ENCODE assay signal across 8 mouse cellular contexts in the genomic region with DNA sequence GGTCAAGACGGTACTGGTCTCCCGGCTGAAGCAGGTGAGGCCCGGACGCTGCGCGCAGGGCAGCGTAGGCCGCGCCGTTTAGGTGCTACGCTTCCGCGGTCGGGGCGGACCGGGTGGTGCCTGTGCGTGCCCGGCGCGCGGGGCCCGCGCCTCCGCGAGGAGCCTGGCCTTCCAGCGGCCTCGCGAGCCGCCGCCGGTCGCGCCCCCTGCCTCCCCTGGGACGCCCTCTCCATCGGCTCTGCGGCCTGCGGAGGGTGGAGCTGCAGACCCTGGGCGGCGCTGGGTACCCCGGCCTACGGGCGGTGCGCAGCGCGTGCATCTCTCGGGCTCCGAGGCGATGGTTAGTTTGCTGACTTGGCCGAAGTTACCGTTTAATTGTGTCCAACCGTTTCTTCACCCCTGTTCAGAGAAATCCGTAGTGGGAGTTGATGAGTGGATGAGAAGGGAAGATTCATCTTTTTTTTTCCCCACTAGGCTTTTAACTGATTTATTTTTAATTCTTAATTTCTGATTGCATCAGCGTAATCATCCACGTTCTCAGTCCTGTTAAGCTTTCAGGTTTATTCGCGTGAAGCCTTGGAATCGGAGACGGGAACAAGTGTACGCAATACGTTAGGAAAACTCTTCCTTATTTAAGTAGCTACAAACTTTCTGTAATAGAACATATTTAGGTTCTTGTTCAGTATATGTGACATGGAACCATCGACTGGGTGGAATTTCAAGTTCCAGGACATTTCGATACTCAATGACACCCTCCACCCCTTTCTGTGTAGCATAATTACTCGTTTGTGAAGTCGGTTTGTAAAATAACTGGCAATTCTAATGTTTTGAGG. TPM values are rescaled to one million over a fixed set of nuclear protein-coding genes. Genes with fewer than 3 reads are reported as not detected.
DNase-seq lines count a peak whose midpoint lies in the region; ATAC-seq and TF ChIP-seq lines count a peak whose summit lies in the region.

No protein-coding gene starts in this region.

- ATAC-seq in cerebellum, adult (ENCODE audit: insufficient number of reproducible peaks, low FRiP score, low TSS enrichment), result peak; percentile 71; the same call in 1 of the 2 replicates
- ATAC-seq in forebrain, embryonic 11.5 days (replicated peaks; ENCODE audit: low FRiP score), result peak; percentile 76
- ATAC-seq in intestine, postnatal 0 days, result peak; percentile 75
- ATAC-seq in stomach, embryonic 16.5 days (ENCODE audit: insufficient read depth, low FRiP score), result peak; percentile 61

- no peaks in the 10 kb centered on the region for H3K4me1 ChIP-seq in forebrain, embryonic 11.5 days (replicated peaks; ENCODE audit: control insufficient read depth, insufficient read depth, low read length)
- H3K4me1 ChIP-seq in intestine, postnatal 0 days (replicated peaks; ENCODE audit: control insufficient read depth, insufficient read depth, low read length), result no peaks in the 10 kb centered on the region; the same call in 1 of the 2 replicates
- H3K4me1 ChIP-seq in megakaryocyte, embryonic 14.5 days, result peaks cover 40% of the 10 kb centered on the region
- H3K4me1 ChIP-seq in stomach, embryonic 16.5 days (ENCODE audit: control insufficient read depth, insufficient read depth, low read length), result peaks cover 7% of the 10 kb centered on the region; the same call in 1 of the 2 replicates

- no peak for DNase-seq in cerebellum, adult 18-20 months
- DNase-seq in thymus, postnatal 10 days (ENCODE audit: low spot score in 2 of 2), result peak; percentile 58 to 61
- DNase-seq in thymus, postnatal 25 days, result no peak
- DNase-seq in forebrain, embryonic 11.5 days (ENCODE audit: low spot score), result peak; percentile 84

- 2% methylated on average over 63 of the region's 64 CpGs for WGBS in forebrain, embryonic 11.5 days
- WGBS in intestine, postnatal 0 days, result under 1% methylated on average over 64 of the region's 64 CpGs
- whole genome bisulfite sequencing in stomach, embryonic 16.5 days, result 1% methylated on average over 63 of the region's 64 CpGs

- peak overlapping the region; percentile 87 for H3K4me3 ChIP-seq in forebrain, embryonic 11.5 days (ENCODE audit: low read depth, low read length)
- H3K4me3 ChIP-seq in intestine, postnatal 0 days (ENCODE audit: low read depth, low read length), result peak overlapping the region; percentile 77
- H3K4me3 ChIP-seq in megakaryocyte, embryonic 14.5 days (replicated peaks), result peak overlapping the region; percentile 96
- peak overlapping the region; percentile 76 for H3K4me3 ChIP-seq in stomach, embryonic 16.5 days (replicated peaks; ENCODE audit: low read length)

- H3K4me2 ChIP-seq in forebrain, embryonic 11.5 days (ENCODE audit: low read depth, low read length, severe bottlenecking), result peak overlapping the region; percentile 39
- peak overlapping the region; percentile 96 for H3K4me2 ChIP-seq in intestine, postnatal 0 days (replicated peaks; ENCODE audit: low read depth)
- peak overlapping the region; percentile 79 for H3K4me2 ChIP-seq in stomach, embryonic 16.5 days (ENCODE audit: low read depth, low read length)

- no peaks in the 10 kb centered on the region for H3K36me3 ChIP-seq in forebrain, embryonic 11.5 days (ENCODE audit: control insufficient read depth, insufficient read depth, low read length)
- peaks cover 5% of the 10 kb centered on the region for H3K36me3 ChIP-seq in intestine, postnatal 0 days (ENCODE audit: control insufficient read depth, insufficient read depth)
- H3K36me3 ChIP-seq in megakaryocyte, embryonic 14.5 days (replicated peaks; ENCODE audit: low read length), result peaks cover 19% of the 10 kb centered on the region
- no peaks in the 10 kb centered on the region for H3K36me3 ChIP-seq in stomach, embryonic 16.5 days (ENCODE audit: control insufficient read depth, insufficient read depth, low read length)

- peak overlapping the region; percentile 97 for H3K9ac ChIP-seq in forebrain, embryonic 11.5 days (ENCODE audit: low read length)
- peak overlapping the region; percentile 92 for H3K9ac ChIP-seq in intestine, postnatal 0 days (ENCODE audit: low read depth, low read length)
- H3K9ac ChIP-seq in stomach, embryonic 16.5 days (ENCODE audit: low read length), result peak overlapping the region; percentile 90

- H3K9me3 ChIP-seq in forebrain, embryonic 11.5 days (ENCODE audit: control insufficient read depth, low read length), result no peaks in the 10 kb centered on the region
- no peaks in the 10 kb centered on the region for H3K9me3 ChIP-seq in intestine, postnatal 0 days (ENCODE audit: control insufficient read depth)
- H3K9me3 ChIP-seq in megakaryocyte, embryonic 14.5 days, result no peaks in the 10 kb centered on the region
- no peaks in the 10 kb centered on the region for H3K9me3 ChIP-seq in stomach, embryonic 16.5 days (replicated peaks; ENCODE audit: control insufficient read depth, low read length)

- peak overlapping the region; percentile 98 for H3K27ac ChIP-seq in forebrain, embryonic 11.5 days (ENCODE audit: low read depth, low read length)
- peak overlapping the region; percentile 97 for H3K27ac ChIP-seq in intestine, postnatal 0 days (ENCODE audit: low read depth, low read length)
- H3K27ac ChIP-seq in stomach, embryonic 16.5 days (ENCODE audit: low read length), result peak overlapping the region; percentile 99

- TF ChIP-seq CTCF in intestine, postnatal 0 days (IDR thresholded peaks at IDR 0.05; ENCODE audit: low read depth), result no peak; the same call in 1 of the 2 replicates

- H3K27me3 ChIP-seq in forebrain, embryonic 11.5 days (ENCODE audit: control insufficient read depth, insufficient read depth, low read length), result no peaks in the 10 kb centered on the region
- H3K27me3 ChIP-seq in intestine, postnatal 0 days (replicated peaks; ENCODE audit: control insufficient read depth, insufficient read depth, low read length), result no peaks in the 10 kb centered on the region
- no peaks in the 10 kb centered on the region for H3K27me3 ChIP-seq in megakaryocyte, embryonic 14.5 days (replicated peaks)
- H3K27me3 ChIP-seq in stomach, embryonic 16.5 days (ENCODE audit: control insufficient read depth, insufficient read depth, low read length), result no peaks in the 10 kb centered on the region

RNA-seq across cellular contexts. Expression of gene Sltm, which starts 0.7 kb away (rescaled TPM):
- polyA plus RNA-seq in forebrain, embryonic 11.5 days (2014; fragmentation: Nextera tagmentation; extraction: Ambion mirVana), result 74.7 and 80.2 TPM in 2 replicates
- 27.6 and 33.3 TPM in 2 replicates for polyA plus RNA-seq in intestine, postnatal 0 days (2015; fragmentation: Nextera tagmentation; extraction: Ambion mirVana)
- 8.8 and 14.3 TPM in 2 replicates for polyA plus RNA-seq in megakaryocyte, embryonic 14.5 days (2012; ENCODE audit: insufficient read depth, low replicate concordance)
- 47.1 and 49.6 TPM in 2 replicates for polyA plus RNA-seq in stomach, embryonic 16.5 days (2015; fragmentation: Nextera tagmentation; extraction: Ambion mirVana)

RNA-seq across cellular contexts. Expression of gene Rnf111, which starts 39.7 kb away (rescaled TPM):
- 43.6 and 44.9 TPM in 2 replicates for polyA plus RNA-seq in forebrain, embryonic 11.5 days (2014; fragmentation: Nextera tagmentation; extraction: Ambion mirVana)
- polyA plus RNA-seq in intestine, postnatal 0 days (2015; fragmentation: Nextera tagmentation; extraction: Ambion mirVana), result 13.1 and 14.9 TPM in 2 replicates
- 1.2 and 1.3 TPM in 2 replicates for polyA plus RNA-seq in megakaryocyte, embryonic 14.5 days (2012; ENCODE audit: insufficient read depth, low replicate concordance)
- 20.2 and 20.6 TPM in 2 replicates for polyA plus RNA-seq in stomach, embryonic 16.5 days (2015; fragmentation: Nextera tagmentation; extraction: Ambion mirVana)

Comparison
In these comparisons a context has a peak if more than half of its experiments do, and no peak if none do; other contexts are left out.
1. DNase-seq: peak in thymus, postnatal 10 days (2 of 2) and forebrain, embryonic 11.5 days (single experiment); none in cerebellum, adult 18-20 months (0 of 2) and thymus, postnatal 25 days (single experiment).
2. H3K4me2 ChIP-seq: peak in every context shown above with its lines; median percentile 96 in intestine, postnatal 0 days; 79 in stomach, embryonic 16.5 days; 39 in forebrain, embryonic 11.5 days.
3. Peak in every context shown above with its lines, with median percentiles within 50 percentile points of each other: ATAC-seq, H3K27ac ChIP-seq, H3K4me3 ChIP-seq and H3K9ac ChIP-seq.